Comparison of ENCODE assay signal across 8 mouse cellular contexts in genomic region chr12:56404833-56405232, GRCm38 (mm10). TPM values are rescaled to one million over a fixed set of nuclear protein-coding genes. Genes with fewer than 3 reads are reported as not detected.
DNase-seq lines count a peak whose midpoint lies in the region; ATAC-seq and TF ChIP-seq lines count a peak whose summit lies in the region.

No protein-coding gene starts in this region.

- 29% methylated on average over 4 of the region's 4 CpGs for WGBS in lung, embryonic 14.5 days
- WGBS in small intestine, adult 2 months = 35% methylated on average over 4 of the region's 4 CpGs

- H3K36me3 ChIP-seq in lung, embryonic 14.5 days (ENCODE audit: insufficient read depth) = no peaks in the 10 kb centered on the region
- H3K36me3 ChIP-seq in small intestine, adult 2 months (ENCODE audit: control insufficient read depth, insufficient read depth, low read length) = no peaks in the 10 kb centered on the region

- TF ChIP-seq POLR2A in small intestine, adult 2 months (IDR thresholded peaks at IDR 0.05; ENCODE audit: low read depth, low read length) = no peak

- TF ChIP-seq CTCF in lung, embryonic 14.5 days (IDR thresholded peaks at IDR 0.05; ENCODE audit: low read depth) = peak; percentile 82
- peak; percentile 78; the same call in 1 of the 2 replicates for TF ChIP-seq CTCF in small intestine, adult 2 months (IDR thresholded peaks at IDR 0.05; ENCODE audit: extremely low read depth, insufficient read length, insufficient replicate concordance, low read depth, low read length)

- peak; percentile 44; the same call in 1 of the 2 replicates for ATAC-seq in lung, embryonic 14.5 days (ENCODE audit: insufficient read depth)
- no peak for ATAC-seq in erythroblast, adult 5-6 weeks (replicated peaks; ENCODE audit: low FRiP score, poor library complexity, severe bottlenecking)

- no peak overlapping the region for H3K4me2 ChIP-seq in lung, embryonic 14.5 days

- no peaks in the 10 kb centered on the region for H3K4me1 ChIP-seq in lung, embryonic 14.5 days (ENCODE audit: insufficient read depth)
- H3K4me1 ChIP-seq in small intestine, adult 2 months (ENCODE audit: control insufficient read depth, insufficient read depth, insufficient read length, low read length) = no peaks in the 10 kb centered on the region

- H3K27me3 ChIP-seq in lung, embryonic 14.5 days (ENCODE audit: insufficient read depth, low read length) = no peaks in the 10 kb centered on the region
- H3K27me3 ChIP-seq in small intestine, adult 2 months (ENCODE audit: control insufficient read depth, insufficient read depth, low read length) = no peaks in the 10 kb centered on the region

- H3K4me3 ChIP-seq in lung, embryonic 14.5 days (ENCODE audit: low read depth, low read length) = no peak overlapping the region
- H3K4me3 ChIP-seq in small intestine, adult 2 months (ENCODE audit: low read depth, low read length) = no peak overlapping the region

- peak; percentile 84 for DNase-seq in 3T3-L1 (ENCODE audit: low read depth, low spot score)
- peak; percentile 67 to 71 for DNase-seq in B cell, adult 2 months
- DNase-seq in adrenal gland, postnatal 4 days (ENCODE audit: low spot score in 2 of 2) = peak; percentile 5 to 9
- DNase-seq in frontal cortex, postnatal 14 days (ENCODE audit: low spot score in 2 of 2) = peak; percentile 5 to 33
- DNase-seq in kidney, postnatal 25 days = peak; percentile 55 to 71
- peak; percentile 86 for DNase-seq in lung, embryonic 14.5 days

- no peak overlapping the region for H3K9ac ChIP-seq in lung, embryonic 14.5 days

- no peak overlapping the region for H3K27ac ChIP-seq in lung, embryonic 14.5 days (ENCODE audit: low read depth)
- H3K27ac ChIP-seq in small intestine, adult 2 months (ENCODE audit: insufficient read depth, low read depth, low read length) = no peak overlapping the region

- no peaks in the 10 kb centered on the region for H3K9me3 ChIP-seq in lung, embryonic 14.5 days (ENCODE audit: low read depth, low read length)

RNA-seq across cellular contexts. Expression of gene Mbip, which starts 59.1 kb away (rescaled TPM):
- 10 to 100 TPM; 25.6 to 29.2 TPM for total RNA-seq in adrenal gland, postnatal 4 days (2021)
- 160 and 171 TPM in 2 replicates for polyA plus RNA-seq in lung, embryonic 14.5 days (2014; fragmentation: Nextera tagmentation; extraction: Ambion mirVana)
- 0.70 and 2.9 TPM in 2 replicates for polyA plus RNA-seq in small intestine, adult 2 months (2012; rRNA removed)
- 4.8 and 9.4 TPM in 2 replicates for total RNA-seq in erythroblast, adult 5-6 weeks (2015; ENCODE audit: low replicate concordance)
- 7.6 and 9.3 TPM in 2 replicates for total RNA-seq in erythroblast, adult 5-6 weeks (2017; ENCODE audit: low replicate concordance)

Comparison
In these comparisons a context has a peak if more than half of its experiments do, and no peak if none do; other contexts are left out.
1. DNase-seq: peak in every context shown above with its lines; median percentile 86 in lung, embryonic 14.5 days; 84 in 3T3-L1; 69 in B cell, adult 2 months; 63 in kidney, postnatal 25 days; 19 in frontal cortex, postnatal 14 days; 7 in adrenal gland, postnatal 4 days.